Mouse (Mus musculus) liver, embryonic 14.5 days (tissue): ENCODE measurements at regions not wholly inside any gene's neighbourhood (a gene's known extent, or its start where the extent isn't known, plus 50 kb on each side); places are given as distances from the start of the nearest gene placed in this dataset.

Experiments
- ATAC-seq: fragments of 200-750 bp; cut with Nextera tagmentation; 2 replicates; pipeline ENCODE4 v1.8.0; 2017; ENCODE audit warnings: moderate number of reproducible peaks, mild to moderate bottlenecking, moderate library complexity; ENCODE audit not compliant: insufficient read depth
- DNase-seq, 3 experiments: peaks; one replicate each; pipeline ENCODE4 v3.0.0-alpha.2; 2012 to 2013; ENCODE audit warnings: low read depth in 3 of 3, low spot score in 3 of 3
- H3K27ac ChIP-seq: fragments of 300-500 bp; sonication (generic); 2 replicates; pipeline ENCODE4 v1.5.1; 2014; ENCODE audit warnings: moderate library complexity, mild to moderate bottlenecking, control low read depth, inconsistent platforms
- H3K27me3 ChIP-seq: fragments of 300-500 bp; sonication (generic); 2 replicates; pipeline ENCODE4 v1.6.1; 2014; ENCODE audit warnings: mild to moderate bottlenecking, low read length, moderate library complexity; ENCODE audit not compliant: control insufficient read depth, insufficient read depth
- H3K36me3 ChIP-seq: fragments of 300-500 bp; sonication (generic); replicated peaks from 2 replicates; pipeline ENCODE4 v1.6.1; 2014; ENCODE audit warnings: low read depth; ENCODE audit not compliant: control insufficient read depth, insufficient read depth
- H3K4me1 ChIP-seq, 2 experiments: fragments of 200-500 bp in 1 of 2; fragments of 300-500 bp in 1 of 2; sonication (generic) in 1 of 2; replicated peaks; 2 replicates each; pipeline ENCODE4 v1.6.1; 2012 to 2014; ENCODE audit warnings: antibody characterized with exemption in 1 of 2, inconsistent platforms in 1 of 2, low read length in 1 of 2; ENCODE audit not compliant: control insufficient read depth in 2 of 2, insufficient read depth in 2 of 2
- H3K4me2 ChIP-seq: fragments of 300-500 bp; sonication (generic); 2 replicates; pipeline ENCODE4 v1.6.1; 2014; ENCODE audit warnings: low read depth, mild to moderate bottlenecking, control low read depth, moderate library complexity
- H3K4me3 ChIP-seq, 2 experiments: fragments of 200-500 bp in 1 of 2; fragments of 300-500 bp in 1 of 2; sonication (generic) in 1 of 2; 2 replicates each; pipeline ENCODE4 v1.5.1; 2012 to 2014; ENCODE audit warnings: low read depth in 2 of 2, low read length in 2 of 2, mild to moderate bottlenecking in 2 of 2, control low read depth in 1 of 2, inconsistent platforms in 1 of 2, moderate library complexity in 1 of 2; ENCODE audit not compliant: insufficient read depth in 1 of 2
- H3K9ac ChIP-seq: fragments of 300-500 bp; sonication (generic); replicated peaks from 2 replicates; pipeline ENCODE4 v1.6.1; 2014; ENCODE audit warnings: mild to moderate bottlenecking, control low read depth, moderate library complexity
- H3K9me3 ChIP-seq: fragments of 300-500 bp; sonication (generic); 2 replicates; pipeline ENCODE4 v1.6.1; 2016; ENCODE audit warnings: low read length, mixed read lengths; ENCODE audit not compliant: control insufficient read depth
- CTCF ChIP-seq: IDR thresholded peaks from 2 replicates; pipeline ENCODE4 v1.5.1; 2016; ENCODE audit warnings: antibody characterized with exemption, low read depth, control low read depth
- EP300 ChIP-seq: IDR thresholded peaks from 2 replicates; pipeline ENCODE4 v1.6.1; 2016; ENCODE audit warnings: antibody characterized with exemption, low read depth
- WGBS: fragments of 180-500 bp; shearing (Covaris S2); extraction: QIAGEN DNeasy Blood & Tissue Kit; methylation state at CpG from one replicate; pipeline ENCODE4 v1.1.7; 2014; ENCODE audit not compliant: insufficient replicate concordance; 5-methylcytosine and 5-hydroxymethylcytosine counted together

- Histone ChIP-seq H3K27ac (no peak overlapping the region), H3K4me2 (no peak overlapping the region), H3K27me3 (no peaks in the 10 kb centered on the region), H3K4me1 (peaks cover 17 to 34% of the 10 kb centered on the region in 2 experiments), H3K4me3 (no peak overlapping the region), H3K36me3 (no peaks in the 10 kb centered on the region), H3K9ac (no peak overlapping the region), H3K9me3 (no peaks in the 10 kb centered on the region)
- DNase-seq, result no peak
- no peak for ATAC-seq
- WGBS, result 72% methylated on average over 4 of the region's 4 CpGs
- TF ChIP-seq CTCF (no peak), EP300 (no peak)
Measured at GRCm38 (mm10) chr11:31819964-31820363, 52.0 kb upstream of the Cpeb4 start.

GRCm38 (mm10) chr11:31821479-31822411, 50.3 kb upstream of the Cpeb4 start:
- peak overlapping the region; percentile 22 for H3K27ac ChIP-seq

More at GRCm38 (mm10) chr11:31821479-31822411, 50.3 kb upstream of the Cpeb4 start:
- H3K27me3 ChIP-seq, result no peaks in the 10 kb centered on the region
- H3K36me3 ChIP-seq, result no peaks in the 10 kb centered on the region
- ATAC-seq (no peak), DNase-seq (no peak)
- WGBS, result 36% methylated on average over 12 of the region's 12 CpGs
- peaks cover 26 to 46% of the 10 kb centered on the region in 2 experiments for H3K4me1 ChIP-seq
- no peak overlapping the region for H3K4me2 ChIP-seq
- TF ChIP-seq EP300 (no peak), CTCF (no peak)
- H3K4me3 ChIP-seq, result no peak overlapping the region
- H3K9ac ChIP-seq, result no peak overlapping the region; the same call in 1 of the 2 replicates
- no peaks in the 10 kb centered on the region for H3K9me3 ChIP-seq
